Mouse (Mus musculus): ENCODE measurements around the gene Ifng. TPM values are rescaled to one million over a fixed set of nuclear protein-coding genes. Genes with fewer than 3 reads are reported as not detected.

Ifng gene
- total RNA-seq, 2 experiments from 2014 or later = not detected

DNA sequence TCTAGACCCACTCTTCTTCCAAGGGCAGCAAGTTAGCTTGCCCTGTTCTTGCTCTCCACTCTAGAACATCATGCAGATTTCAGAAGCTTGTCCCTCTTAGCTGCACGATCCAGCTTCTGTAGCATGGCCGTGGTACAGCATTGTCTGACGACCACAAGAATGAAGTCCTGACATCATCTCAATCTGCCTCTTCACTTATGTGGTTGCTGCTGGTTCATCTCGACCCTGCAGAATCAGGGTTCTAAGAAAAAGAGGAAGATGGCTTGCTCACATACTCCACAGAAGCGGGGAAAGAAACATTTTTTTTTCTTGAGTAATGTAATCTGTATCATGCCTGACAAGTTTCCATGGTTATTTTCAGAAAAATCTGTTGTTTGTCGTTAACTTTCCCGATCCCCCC, 39.9 kb downstream of the Ifng start:
- no peak for DNase-seq

DNA sequence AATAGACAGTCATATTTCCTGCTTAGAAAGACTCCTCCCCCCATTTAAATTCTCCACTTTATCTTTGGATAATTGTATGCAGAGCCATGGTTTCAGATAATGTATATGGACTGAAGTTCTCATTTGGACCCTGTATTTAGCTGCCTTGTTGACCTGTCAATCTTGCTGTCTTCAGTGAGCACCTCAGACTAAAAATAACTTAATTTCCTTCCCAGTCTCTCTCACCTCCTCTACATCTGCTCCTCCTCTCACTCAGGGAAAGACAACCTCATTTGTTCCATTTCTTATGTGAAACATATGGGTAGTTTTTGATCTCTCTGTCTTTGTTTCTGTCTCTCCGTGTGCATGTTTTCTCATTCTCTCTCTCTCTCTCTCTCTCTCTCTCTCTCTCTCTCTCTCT, 53.3 kb downstream of the Ifng start:
- no peak for DNase-seq

DNA sequence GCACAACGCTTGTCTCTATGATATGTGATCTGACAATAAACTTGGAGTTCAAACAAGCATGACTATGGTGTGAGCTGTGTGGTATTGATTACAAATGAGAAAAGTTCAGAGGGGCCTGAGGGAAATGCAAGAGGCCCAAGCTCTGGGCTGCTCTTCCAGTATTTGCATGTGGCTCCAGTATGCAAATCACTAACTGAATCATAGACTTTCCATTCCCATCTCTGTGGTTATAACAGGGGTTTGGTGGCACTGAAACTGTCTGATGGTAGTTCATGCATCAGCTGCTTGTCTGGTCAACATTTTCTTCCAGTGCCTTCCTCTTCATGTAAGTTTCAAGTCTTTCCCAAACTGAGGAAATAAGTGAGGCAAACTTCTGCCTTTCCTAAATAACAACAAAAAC, 54.5 kb downstream of the Ifng start:
- no peak for DNase-seq

Other genes starting within 250 kb of the Ifng start
- gene Il22, start 236.1 kb upstream of the Ifng start, total RNA-seq (2021) = not detected
- gene Gm32717, start 200.3 kb upstream of the Ifng start, total RNA-seq (2021) = under 1 TPM; 0.94 to 0.97 TPM
- gene Gm32802, start 182.4 kb upstream of the Ifng start, total RNA-seq (2021) = under 1 TPM; 0.94 to 0.97 TPM
- not detected for gene Iltifb, start 146.0 kb upstream of the Ifng start, total RNA-seq (2021)
- not detected for gene Gm9040, start 114.1 kb upstream of the Ifng start, total RNA-seq (2021)
- gene Gm9044, start 108.6 kb upstream of the Ifng start, total RNA-seq (2021) = not detected
- not detected for gene Gm9045, start 103.2 kb upstream of the Ifng start, total RNA-seq (2021)
- gene Gm9046, start 97.8 kb upstream of the Ifng start, total RNA-seq (2021) = not detected
- not detected for gene Gm9048, start 92.4 kb upstream of the Ifng start, total RNA-seq (2021)
- gene Gm9049, start 86.9 kb upstream of the Ifng start, total RNA-seq (2021) = not detected